Mouse (Mus musculus) heart, embryonic 16.5 days (tissue): ENCODE data around the gene Zfp213. TPM values are rescaled to one million over a fixed set of nuclear protein-coding genes. Genes with fewer than 3 reads are reported as not detected.

Source experiments
- ATAC-seq: fragments of 200-750 bp; cut with Nextera tagmentation; replicated peaks from 2 replicates; pipeline ENCODE4 v1.8.0; 2017; ENCODE audit warnings: moderate number of reproducible peaks; ENCODE audit not compliant: insufficient read depth, low FRiP score; ENCODE audit errors: extremely low read depth
- H3K27ac ChIP-seq: fragments of 300-500 bp; sonication (generic); 2 replicates; pipeline ENCODE4 v1.5.1; 2014; ENCODE audit warnings: mild to moderate bottlenecking, low read length, control low read depth, moderate library complexity
- H3K27me3 ChIP-seq: fragments of 300-500 bp; sonication (generic); 2 replicates; pipeline ENCODE4 v1.6.1; 2014; ENCODE audit warnings: low read length, mixed read lengths; ENCODE audit not compliant: control insufficient read depth, insufficient read depth
- H3K36me3 ChIP-seq: fragments of 300-500 bp; sonication (generic); 2 replicates; pipeline ENCODE4 v1.6.1; 2014; ENCODE audit not compliant: control insufficient read depth, insufficient read depth
- H3K4me1 ChIP-seq: fragments of 300-500 bp; sonication (generic); 2 replicates; pipeline ENCODE4 v1.6.1; 2014; ENCODE audit warnings: low read length, mixed read lengths; ENCODE audit not compliant: control insufficient read depth, insufficient read depth
- H3K4me2 ChIP-seq: fragments of 300-500 bp; sonication (generic); 2 replicates; pipeline ENCODE4 v1.6.1; 2014; ENCODE audit warnings: low read depth, mild to moderate bottlenecking, control low read depth, low read length
- H3K4me3 ChIP-seq: fragments of 300-500 bp; sonication (generic); 2 replicates; pipeline ENCODE4 v1.5.1; 2014; ENCODE audit warnings: mild to moderate bottlenecking, control low read depth, low read length
- H3K9ac ChIP-seq: fragments of 300-500 bp; sonication (generic); 2 replicates; pipeline ENCODE4 v1.6.1; 2014; ENCODE audit warnings: low read length, control low read depth
- H3K9me3 ChIP-seq: fragments of 300-500 bp; sonication (generic); replicated peaks from 2 replicates; pipeline ENCODE4 v1.6.1; 2016; ENCODE audit warnings: low read length; ENCODE audit not compliant: control insufficient read depth
- WGBS: fragments of 180-500 bp; shearing (Covaris S2); extraction: QIAGEN DNeasy Blood & Tissue Kit; methylation state at CpG from one replicate; pipeline ENCODE4 v1.1.7; 2014; 5-methylcytosine and 5-hydroxymethylcytosine counted together
- polyA plus RNA-seq: library from polyadenylated mRNA; unstranded; fragments of >200 nt; fragmentation: Nextera tagmentation; extraction: Ambion mirVana; gene quantifications from 2 replicates; pipeline ENCODE4 v1.2.1, GENCODE M21; 2015

The Zfp213 gene
- polyA plus RNA-seq, 1 experiment from 2014 or later = 12.9 TPM

- ATAC-seq = peak; percentile 53
- Histone ChIP-seq H3K9ac (peak overlapping the region; percentile 69), H3K27ac (peak overlapping the region; percentile 83), H3K36me3 (peaks cover 1% of the 10 kb centered on the region; the same call in 1 of the 2 replicates), H3K4me3 (peak overlapping the region; percentile 78), H3K27me3 (no peaks in the 10 kb centered on the region), H3K4me1 (peaks cover 14% of the 10 kb centered on the region), H3K9me3 (no peaks in the 10 kb centered on the region), H3K4me2 (peak overlapping the region; percentile 74)
- WGBS = 0% methylated on average over 22 of the region's 22 CpGs
Measured at GRCm38 (mm10) chr17:23550188-23550791, 13.7 kb downstream of the Zfp213 start.

GRCm38 (mm10) chr17:23549441-23549840 is 14.6 kb downstream of the Zfp213 start:
- peak overlapping the region; percentile 32; the same call in 1 of the 2 replicates for H3K9ac ChIP-seq
- H3K4me1 ChIP-seq = peaks cover 14% of the 10 kb centered on the region
- H3K4me2 ChIP-seq = peak overlapping the region; percentile 74
- H3K27me3 ChIP-seq = no peaks in the 10 kb centered on the region
- H3K36me3 ChIP-seq = no peaks in the 10 kb centered on the region
- no peak overlapping the region for H3K27ac ChIP-seq
- WGBS = 5% methylated on average over 9 of the region's 9 CpGs
- peak overlapping the region; percentile 78 for H3K4me3 ChIP-seq
- H3K9me3 ChIP-seq = no peaks in the 10 kb centered on the region
- no peak for ATAC-seq

DNA sequence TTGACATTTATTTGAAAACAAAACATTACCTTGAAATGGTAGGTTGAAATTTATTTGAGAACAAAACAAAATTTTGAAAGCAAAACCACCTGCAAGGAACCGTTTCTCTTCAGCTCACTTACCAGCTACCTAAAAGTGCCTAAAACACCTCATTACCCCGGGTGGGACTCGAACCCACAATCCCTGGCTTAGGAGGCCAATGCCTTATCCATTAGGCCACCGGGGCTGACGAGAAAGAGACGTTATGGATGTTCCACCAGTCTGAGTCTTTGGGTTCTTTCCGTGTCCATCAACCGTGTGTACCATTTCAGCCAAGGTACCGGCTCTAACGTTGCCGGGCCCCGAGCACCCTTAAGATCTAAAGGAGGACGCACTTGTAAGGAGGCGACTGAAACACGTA is 15.4 kb downstream of the Zfp213 start:
- Histone ChIP-seq H3K9ac (peak overlapping the region; percentile 32; the same call in 1 of the 2 replicates), H3K27ac (no peak overlapping the region), H3K36me3 (no peaks in the 10 kb centered on the region), H3K4me2 (peak overlapping the region; percentile 74), H3K27me3 (no peaks in the 10 kb centered on the region), H3K4me3 (peak overlapping the region; percentile 78), H3K4me1 (peaks cover 14% of the 10 kb centered on the region), H3K9me3 (no peaks in the 10 kb centered on the region)
- 1% methylated on average over 15 of the region's 15 CpGs for WGBS
- peak; percentile 11; the same call in 1 of the 2 replicates for ATAC-seq

- Histone ChIP-seq H3K9ac (no peak overlapping the region), H3K27me3 (no peaks in the 10 kb centered on the region), H3K36me3 (no peaks in the 10 kb centered on the region), H3K9me3 (no peaks in the 10 kb centered on the region), H3K4me2 (no peak overlapping the region; the same call in 1 of the 2 replicates), H3K27ac (no peak overlapping the region), H3K4me3 (no peak overlapping the region), H3K4me1 (peaks cover 14% of the 10 kb centered on the region)
- no peak for ATAC-seq
- 54% methylated on average over 11 of the region's 11 CpGs for WGBS
Measured at GRCm38 (mm10) chr17:23547681-23548443, 16.2 kb downstream of the Zfp213 start.

DNA sequence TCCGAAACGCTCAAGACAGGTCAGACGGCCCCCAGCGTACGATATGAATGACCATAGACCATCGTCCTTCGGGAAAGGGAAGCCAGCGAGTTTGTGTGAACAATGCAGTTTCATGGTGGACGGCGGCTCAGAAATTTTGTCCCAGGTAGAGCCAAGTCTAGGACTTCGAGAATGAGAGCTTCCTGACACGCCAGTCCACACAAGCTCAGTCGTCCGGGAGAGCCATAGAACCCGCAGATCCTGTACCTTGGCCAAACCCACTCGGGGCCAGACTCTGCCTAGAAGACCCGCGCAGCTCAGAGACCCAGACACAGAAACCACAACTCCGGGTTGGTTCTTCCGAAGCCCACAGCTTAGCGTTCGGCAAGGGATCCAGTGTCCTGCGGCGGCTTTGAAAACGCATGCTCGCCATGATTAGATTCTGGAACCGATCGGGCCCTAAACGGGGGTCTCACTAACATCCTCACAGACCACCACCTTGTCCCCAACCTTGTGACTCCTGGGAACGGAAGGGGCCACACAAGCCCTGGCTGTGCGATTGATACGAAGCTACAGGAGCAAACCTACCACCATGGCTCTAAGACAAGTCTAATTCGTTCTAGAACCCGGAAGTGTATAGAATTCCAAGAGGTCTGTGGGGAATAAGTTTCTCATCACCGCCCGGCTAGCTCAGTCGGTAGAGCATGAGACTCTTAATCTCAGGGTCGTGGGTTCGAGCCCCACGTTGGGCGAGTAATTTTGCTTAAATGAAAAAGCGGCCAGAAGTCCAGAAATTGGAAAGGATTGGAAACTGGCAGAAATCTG is 17.1 kb downstream of the Zfp213 start:
- Histone ChIP-seq H3K4me1 (peaks cover 14% of the 10 kb centered on the region), H3K27me3 (no peaks in the 10 kb centered on the region), H3K4me2 (peak overlapping the region; percentile 52), H3K9me3 (no peaks in the 10 kb centered on the region), H3K9ac (peak overlapping the region; percentile 68), H3K36me3 (no peaks in the 10 kb centered on the region), H3K4me3 (peak overlapping the region; percentile 56), H3K27ac (peak overlapping the region; percentile 73)
- WGBS = under 1% methylated on average over 42 of the region's 42 CpGs
- peak; percentile 40 for ATAC-seq

DNA sequence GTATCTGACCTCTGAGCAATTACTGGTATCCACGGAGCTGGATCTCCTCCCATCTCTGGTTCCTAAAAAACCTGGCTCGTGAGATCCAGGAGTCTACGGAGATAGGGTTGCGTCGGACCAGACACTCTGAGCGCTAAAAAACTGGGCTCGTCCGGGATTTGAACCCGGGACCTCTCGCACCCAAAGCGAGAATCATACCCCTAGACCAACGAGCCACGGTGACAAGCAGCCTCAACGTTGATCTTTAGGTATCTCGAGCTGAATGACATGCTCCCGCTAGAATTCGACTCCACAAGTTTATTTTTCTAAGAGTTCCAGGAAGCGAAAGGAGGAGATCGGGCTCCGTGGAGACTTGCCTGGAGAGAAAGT is 17.7 kb downstream of the Zfp213 start:
- Histone ChIP-seq H3K9me3 (no peaks in the 10 kb centered on the region), H3K4me1 (peaks cover 12% of the 10 kb centered on the region), H3K4me3 (peak overlapping the region; percentile 56), H3K9ac (peak overlapping the region; percentile 68), H3K36me3 (no peaks in the 10 kb centered on the region), H3K4me2 (peak overlapping the region; percentile 52), H3K27me3 (no peaks in the 10 kb centered on the region; the same call in 1 of the 2 replicates), H3K27ac (peak overlapping the region; percentile 73)
- under 1% methylated on average over 20 of the region's 20 CpGs for WGBS
- ATAC-seq = 0 out of 2 replicates have a peak, but pooled peaks have one; percentile 19

- 20% methylated on average over 6 of the region's 6 CpGs for WGBS
- H3K4me1 ChIP-seq = peaks cover 7% of the 10 kb centered on the region
- ATAC-seq = no peak
- peak overlapping the region; percentile 52 for H3K4me2 ChIP-seq
- H3K9me3 ChIP-seq = no peaks in the 10 kb centered on the region
- peak overlapping the region; percentile 56 for H3K4me3 ChIP-seq
- H3K27me3 ChIP-seq = no peaks in the 10 kb centered on the region; the same call in 1 of the 2 replicates
- H3K27ac ChIP-seq = no peak overlapping the region
- H3K36me3 ChIP-seq = no peaks in the 10 kb centered on the region
- H3K9ac ChIP-seq = no peak overlapping the region
Measured at GRCm38 (mm10) chr17:23545841-23546240, 18.2 kb downstream of the Zfp213 start.

DNA sequence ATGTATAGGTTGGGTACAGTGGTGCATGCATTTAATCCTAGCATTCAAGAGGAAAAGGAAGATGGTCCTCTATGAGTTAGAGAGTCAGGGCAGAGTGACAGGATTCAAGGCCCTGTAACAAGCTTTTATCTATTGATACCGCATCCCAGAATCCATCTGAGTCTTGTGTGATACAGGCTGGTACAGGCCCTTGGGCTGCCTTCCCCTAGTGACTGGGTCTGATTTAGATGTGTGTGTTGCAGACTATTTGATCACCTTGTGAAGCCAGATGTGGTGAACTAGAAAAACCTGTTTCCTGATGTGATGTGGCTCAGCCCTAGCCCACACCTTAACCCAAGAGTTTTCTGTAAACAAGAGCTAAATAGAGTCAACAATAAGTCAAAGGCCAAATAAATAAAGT is 19.3 kb downstream of the Zfp213 start:
- H3K4me2 ChIP-seq = no peak overlapping the region
- H3K4me1 ChIP-seq = peaks cover 7% of the 10 kb centered on the region
- no peaks in the 10 kb centered on the region for H3K36me3 ChIP-seq
- no peak overlapping the region for H3K4me3 ChIP-seq
- no peaks in the 10 kb centered on the region for H3K9me3 ChIP-seq
- no peak overlapping the region for H3K27ac ChIP-seq
- H3K27me3 ChIP-seq = peaks cover under 1% of the 10 kb centered on the region; the same call in 1 of the 2 replicates
- no peak for ATAC-seq
- H3K9ac ChIP-seq = no peak overlapping the region
- 90% methylated on average over 1 of the region's 1 CpGs for WGBS
